Mouse (Mus musculus): Measurements from ENCODE around the gene Gm11111. TPM values are rescaled to one million over a fixed set of nuclear protein-coding genes. Genes with fewer than 3 reads are reported as not detected.

Gene Gm11111
- not detected in 2 replicates for polyA plus RNA-seq (2015; fragmentation: Nextera tagmentation; extraction: Ambion mirVana)

DNA sequence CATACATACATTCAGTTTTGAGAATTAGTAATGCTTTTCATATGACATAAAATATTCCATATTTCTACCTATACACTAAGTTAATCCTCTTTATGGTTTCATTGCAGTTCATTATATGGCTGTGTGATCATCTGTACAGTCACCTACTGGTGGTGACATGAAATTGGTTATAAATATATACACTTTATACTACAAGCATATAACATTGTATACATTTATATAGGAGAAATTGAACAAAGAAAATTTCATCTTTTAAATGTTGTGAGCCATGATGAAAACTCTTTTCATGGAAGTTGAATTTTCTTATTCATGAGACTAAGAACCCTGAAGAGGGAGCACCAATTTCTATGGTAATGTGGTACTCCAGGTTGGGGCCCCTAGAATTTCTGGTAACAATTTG, at the start of gene Gm11111:
TSS of gene Gm11111 (plus strand) at position 301 of the 400 bp plus-strand sequence.
- Histone ChIP-seq H3K4me3 (ENCODE audit: low read depth, low read length) (no peak within 1 kb of the TSS), H3K9me3 (replicated peaks; ENCODE audit: control insufficient read depth, low read length) (no peaks in the 10 kb centered on the region), H3K36me3 (ENCODE audit: control insufficient read depth, insufficient read depth) (no peaks in the 10 kb centered on the region), H3K27ac (ENCODE audit: low read length) (no peak within 1 kb of the TSS), H3K27me3 (ENCODE audit: control insufficient read depth, insufficient read depth, low read depth, low read length) (no peaks in the 10 kb centered on the region), H3K9ac (ENCODE audit: low read depth, low read length) (no peak within 1 kb of the TSS), H3K4me2 (ENCODE audit: low read depth, low read length) (no peak within 1 kb of the TSS), H3K4me1 (ENCODE audit: control insufficient read depth, low read depth, low read length) (no peaks in the 10 kb centered on the region)
- no peak for ATAC-seq (ENCODE audit: low read depth)

- Histone ChIP-seq H3K36me3 (ENCODE audit: control insufficient read depth, insufficient read depth) (no peaks in the 10 kb centered on the region), H3K27ac (ENCODE audit: low read length) (no peak overlapping the region), H3K9me3 (replicated peaks; ENCODE audit: control insufficient read depth, low read length) (no peaks in the 10 kb centered on the region), H3K27me3 (ENCODE audit: control insufficient read depth, insufficient read depth, low read depth, low read length) (no peaks in the 10 kb centered on the region), H3K4me2 (ENCODE audit: low read depth, low read length) (no peak overlapping the region), H3K4me1 (ENCODE audit: control insufficient read depth, low read depth, low read length) (no peaks in the 10 kb centered on the region), H3K9ac (ENCODE audit: low read depth, low read length) (no peak overlapping the region), H3K4me3 (ENCODE audit: low read depth, low read length) (no peak overlapping the region)
- WGBS (ENCODE audit: insufficient replicate concordance), result 58% methylated on average over 7 of the region's 7 CpGs
- no peak for ATAC-seq (ENCODE audit: low read depth)
These were observed 36.3 kb upstream of the Gm11111 start for GRCm38 (mm10) chr5:98516214-98516613.

- no peak for ATAC-seq (ENCODE audit: low read depth)
- no peak overlapping the region for H3K27ac ChIP-seq (ENCODE audit: low read length)
- H3K4me3 ChIP-seq (ENCODE audit: low read depth, low read length), result no peak overlapping the region
- no peak overlapping the region for H3K9ac ChIP-seq (ENCODE audit: low read depth, low read length)
- no peaks in the 10 kb centered on the region for H3K9me3 ChIP-seq (replicated peaks; ENCODE audit: control insufficient read depth, low read length)
- H3K4me1 ChIP-seq (ENCODE audit: control insufficient read depth, low read depth, low read length), result no peaks in the 10 kb centered on the region
- H3K27me3 ChIP-seq (ENCODE audit: control insufficient read depth, insufficient read depth, low read depth, low read length), result no peaks in the 10 kb centered on the region
- WGBS (ENCODE audit: insufficient replicate concordance), result 55% methylated on average over 2 of the region's 2 CpGs
- no peak overlapping the region for H3K4me2 ChIP-seq (ENCODE audit: low read depth, low read length)
- no peaks in the 10 kb centered on the region for H3K36me3 ChIP-seq (ENCODE audit: control insufficient read depth, insufficient read depth)
These were observed 32.4 kb upstream of the Gm11111 start for GRCm38 (mm10) chr5:98520118-98520517.

- Histone ChIP-seq H3K27me3 (ENCODE audit: control insufficient read depth, insufficient read depth, low read depth, low read length) (no peaks in the 10 kb centered on the region), H3K4me3 (ENCODE audit: low read depth, low read length) (no peak overlapping the region), H3K27ac (ENCODE audit: low read length) (no peak overlapping the region), H3K4me2 (ENCODE audit: low read depth, low read length) (no peak overlapping the region), H3K9ac (ENCODE audit: low read depth, low read length) (no peak overlapping the region), H3K36me3 (ENCODE audit: control insufficient read depth, insufficient read depth) (no peaks in the 10 kb centered on the region), H3K9me3 (replicated peaks; ENCODE audit: control insufficient read depth, low read length) (no peaks in the 10 kb centered on the region), H3K4me1 (ENCODE audit: control insufficient read depth, low read depth, low read length) (no peaks in the 10 kb centered on the region)
- 67% methylated on average over 7 of the region's 7 CpGs for WGBS (ENCODE audit: insufficient replicate concordance)
- ATAC-seq (ENCODE audit: low read depth), result no peak
These were observed 30.1 kb upstream of the Gm11111 start for GRCm38 (mm10) chr5:98522270-98522977.

GRCm38 (mm10) chr5:98523050-98523449, 29.4 kb upstream of the Gm11111 start:
- no peak overlapping the region for H3K27ac ChIP-seq (ENCODE audit: low read length)
- no peaks in the 10 kb centered on the region for H3K27me3 ChIP-seq (ENCODE audit: control insufficient read depth, insufficient read depth, low read depth, low read length)
- no peaks in the 10 kb centered on the region for H3K4me1 ChIP-seq (ENCODE audit: control insufficient read depth, low read depth, low read length)
- no peaks in the 10 kb centered on the region for H3K36me3 ChIP-seq (ENCODE audit: control insufficient read depth, insufficient read depth)
- no peak for ATAC-seq (ENCODE audit: low read depth)
- H3K4me2 ChIP-seq (ENCODE audit: low read depth, low read length), result no peak overlapping the region
- H3K4me3 ChIP-seq (ENCODE audit: low read depth, low read length), result no peak overlapping the region
- no peaks in the 10 kb centered on the region for H3K9me3 ChIP-seq (replicated peaks; ENCODE audit: control insufficient read depth, low read length)
- H3K9ac ChIP-seq (ENCODE audit: low read depth, low read length), result no peak overlapping the region
- 63% methylated on average over 7 of the region's 7 CpGs for whole genome bisulfite sequencing (ENCODE audit: insufficient replicate concordance)

DNA sequence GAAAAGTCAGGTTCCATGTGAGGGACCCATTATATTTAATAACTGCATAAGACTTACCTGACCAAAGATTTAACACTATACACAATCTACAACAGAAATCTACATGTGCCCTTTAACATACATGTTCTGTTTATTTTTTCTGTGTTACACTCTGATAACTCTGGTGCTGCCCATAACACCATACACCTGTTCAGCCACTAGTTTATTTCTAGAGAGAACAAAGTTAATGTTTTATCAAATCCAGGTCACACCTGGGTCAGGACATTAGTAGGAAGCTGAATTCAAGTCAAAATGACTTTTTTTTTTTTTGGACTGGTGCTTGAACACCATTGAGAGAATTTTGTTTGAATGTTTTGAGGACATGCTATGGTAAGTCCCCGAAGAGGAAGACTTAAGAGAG, 28.7 kb upstream of the Gm11111 start:
- Histone ChIP-seq H3K27ac (ENCODE audit: low read length) (no peak overlapping the region), H3K4me3 (ENCODE audit: low read depth, low read length) (no peak overlapping the region), H3K9ac (ENCODE audit: low read depth, low read length) (no peak overlapping the region), H3K4me2 (ENCODE audit: low read depth, low read length) (no peak overlapping the region), H3K4me1 (ENCODE audit: control insufficient read depth, low read depth, low read length) (no peaks in the 10 kb centered on the region), H3K36me3 (ENCODE audit: control insufficient read depth, insufficient read depth) (no peaks in the 10 kb centered on the region), H3K9me3 (replicated peaks; ENCODE audit: control insufficient read depth, low read length) (no peaks in the 10 kb centered on the region), H3K27me3 (ENCODE audit: control insufficient read depth, insufficient read depth, low read depth, low read length) (no peaks in the 10 kb centered on the region)
- 56% methylated on average over 1 of the region's 1 CpGs for WGBS (ENCODE audit: insufficient replicate concordance)
- no peak for ATAC-seq (ENCODE audit: low read depth)

DNA sequence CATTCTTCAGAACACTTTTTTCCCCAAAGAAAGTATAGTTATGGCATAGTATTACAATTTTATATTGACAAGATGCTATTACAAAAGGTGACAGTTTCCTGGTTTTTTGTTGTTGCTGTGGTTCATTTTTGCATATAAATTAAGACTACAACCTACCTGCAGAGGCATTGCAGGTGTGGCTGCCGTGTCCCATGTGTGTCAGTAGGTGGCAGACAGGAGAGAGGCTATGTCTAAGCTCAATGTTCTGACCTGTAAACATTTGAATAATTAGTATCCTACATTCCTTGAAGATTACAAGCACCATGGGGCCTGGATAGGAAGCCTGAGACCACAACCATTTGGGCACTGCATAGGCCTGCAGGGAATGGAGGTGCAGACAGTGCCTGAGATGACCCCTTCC, 11.2 kb upstream of the Gm11111 start:
- Histone ChIP-seq H3K4me1 (ENCODE audit: control insufficient read depth, low read depth, low read length) (no peaks in the 10 kb centered on the region), H3K4me3 (ENCODE audit: low read depth, low read length) (no peak overlapping the region), H3K36me3 (ENCODE audit: control insufficient read depth, insufficient read depth) (no peaks in the 10 kb centered on the region), H3K9me3 (replicated peaks; ENCODE audit: control insufficient read depth, low read length) (no peaks in the 10 kb centered on the region), H3K27ac (ENCODE audit: low read length) (no peak overlapping the region), H3K27me3 (ENCODE audit: control insufficient read depth, insufficient read depth, low read depth, low read length) (no peaks in the 10 kb centered on the region), H3K9ac (ENCODE audit: low read depth, low read length) (no peak overlapping the region), H3K4me2 (ENCODE audit: low read depth, low read length) (no peak overlapping the region)
- no peak for ATAC-seq (ENCODE audit: low read depth)
- 50% methylated on average over 1 of the region's 1 CpGs for WGBS (ENCODE audit: insufficient replicate concordance)

GRCm38 (mm10) chr5:98550285-98550684, 2.2 kb upstream of the Gm11111 start:
- no peak overlapping the region for H3K27ac ChIP-seq (ENCODE audit: low read length)
- H3K36me3 ChIP-seq (ENCODE audit: control insufficient read depth, insufficient read depth), result no peaks in the 10 kb centered on the region
- WGBS (ENCODE audit: insufficient replicate concordance), result 43% methylated on average over 5 of the region's 5 CpGs
- H3K9me3 ChIP-seq (replicated peaks; ENCODE audit: control insufficient read depth, low read length), result no peaks in the 10 kb centered on the region
- H3K4me1 ChIP-seq (ENCODE audit: control insufficient read depth, low read depth, low read length), result no peaks in the 10 kb centered on the region
- H3K4me2 ChIP-seq (ENCODE audit: low read depth, low read length), result no peak overlapping the region
- ATAC-seq (ENCODE audit: low read depth), result no peak
- H3K4me3 ChIP-seq (ENCODE audit: low read depth, low read length), result no peak overlapping the region
- H3K9ac ChIP-seq (ENCODE audit: low read depth, low read length), result no peak overlapping the region
- no peaks in the 10 kb centered on the region for H3K27me3 ChIP-seq (ENCODE audit: control insufficient read depth, insufficient read depth, low read depth, low read length)

GRCm38 (mm10) chr5:98550873-98551272, 1.6 kb upstream of the Gm11111 start:
- Histone ChIP-seq H3K27ac (ENCODE audit: low read length) (no peak overlapping the region), H3K36me3 (ENCODE audit: control insufficient read depth, insufficient read depth) (no peaks in the 10 kb centered on the region), H3K9me3 (replicated peaks; ENCODE audit: control insufficient read depth, low read length) (no peaks in the 10 kb centered on the region), H3K27me3 (ENCODE audit: control insufficient read depth, insufficient read depth, low read depth, low read length) (no peaks in the 10 kb centered on the region), H3K4me1 (ENCODE audit: control insufficient read depth, low read depth, low read length) (no peaks in the 10 kb centered on the region), H3K9ac (ENCODE audit: low read depth, low read length) (no peak overlapping the region), H3K4me2 (ENCODE audit: low read depth, low read length) (no peak overlapping the region), H3K4me3 (ENCODE audit: low read depth, low read length) (no peak overlapping the region)
- no peak for ATAC-seq (ENCODE audit: low read depth)
- whole genome bisulfite sequencing (ENCODE audit: insufficient replicate concordance), result 53% methylated on average over 1 of the region's 1 CpGs

Data from liver, embryonic 16.5 days (tissue).